Mouse (Mus musculus): Measurements from ENCODE around the gene Wbp4. TPM values are rescaled to one million over a fixed set of nuclear protein-coding genes. Genes with fewer than 3 reads are reported as not detected.
"Not testable (repeated sequence)": the region's sequence is repeated elsewhere in the genome, so short reads cannot be mapped to it uniquely, and the experiment has no call there.

Gene Wbp4
- polyA plus RNA-seq, 1 experiment = 22.6 TPM

GRCm38 (mm10) chr14:79460988-79461387, 20.3 kb downstream of the Wbp4 start:
- WGBS = 78% methylated on average over 4 of the region's 4 CpGs
- Histone ChIP-seq H3K4me1 (ENCODE audit: control insufficient read depth, insufficient read depth, low read length) (peaks cover 3% of the 10 kb centered on the region), H3K27ac (ENCODE audit: control insufficient read depth, insufficient read depth, low read depth, low read length, poor library complexity) (peak overlapping the region; percentile 67)

DNA sequence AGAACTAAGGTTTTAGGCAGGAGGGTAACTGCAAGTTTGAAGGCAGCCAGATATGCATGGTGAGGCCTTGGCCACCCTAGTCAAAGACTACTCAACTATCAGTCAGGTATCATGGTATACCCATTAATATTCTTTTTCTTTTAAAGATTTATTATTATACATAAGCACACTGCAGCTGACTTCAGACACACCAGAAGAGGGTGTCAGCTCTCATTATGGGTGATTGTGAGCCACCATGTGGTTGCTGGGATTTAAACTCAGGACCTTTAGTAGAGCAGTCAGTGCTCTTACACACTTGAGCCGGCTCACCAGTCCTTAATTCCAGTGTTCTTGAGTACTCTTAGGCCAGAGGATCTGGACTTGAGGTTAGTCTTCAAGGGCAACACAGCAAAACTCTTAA, 20.9 kb downstream of the Wbp4 start:
- H3K4me3 ChIP-seq (replicated peaks; ENCODE audit: control insufficient read depth, low read depth, low read length) = no peak overlapping the region
- peaks cover 3% of the 10 kb centered on the region for H3K4me1 ChIP-seq (ENCODE audit: control insufficient read depth, insufficient read depth, low read length)
- TF ChIP-seq CTCF (IDR thresholded peaks at IDR 0.05; ENCODE audit: control insufficient read depth, insufficient read depth, low read length) (no peak), POLR2A (IDR thresholded peaks at IDR 0.05; ENCODE audit: borderline replicate concordance, control insufficient read depth, low read depth, low read length) (no peak)
- WGBS = 89% methylated on average over 1 of the region's 1 CpGs
- H3K27ac ChIP-seq (ENCODE audit: control insufficient read depth, insufficient read depth, low read depth, low read length, poor library complexity) = no peak overlapping the region

More at GRCm38 (mm10) chr14:79460988-79461387, 20.3 kb downstream of the Wbp4 start:
- H3K4me3 ChIP-seq (replicated peaks; ENCODE audit: control insufficient read depth, low read depth, low read length) = no peak overlapping the region
- TF ChIP-seq CTCF (IDR thresholded peaks at IDR 0.05; ENCODE audit: control insufficient read depth, insufficient read depth, low read length) (no peak), POLR2A (IDR thresholded peaks at IDR 0.05; ENCODE audit: borderline replicate concordance, control insufficient read depth, low read depth, low read length) (no peak)

- not testable (repeated sequence) for H3K4me1 ChIP-seq (ENCODE audit: control insufficient read depth, insufficient read depth, low read length); H3K27ac ChIP-seq (ENCODE audit: control insufficient read depth, insufficient read depth, low read depth, low read length, poor library complexity)
- WGBS = 98% methylated on average over 8 of the region's 10 CpGs
- H3K4me3 ChIP-seq (replicated peaks; ENCODE audit: control insufficient read depth, low read depth, low read length) = peak overlapping the region; percentile 18
Observed at GRCm38 (mm10) chr14:79452591-79452934, 28.8 kb downstream of the Wbp4 start.

- Histone ChIP-seq H3K27ac (ENCODE audit: control insufficient read depth, insufficient read depth, low read depth, low read length, poor library complexity) (peak within 1 kb of the TSS; percentile 87), H3K4me3 (replicated peaks; ENCODE audit: control insufficient read depth, low read depth, low read length) (peak within 1 kb of the TSS; percentile 67)
- TF ChIP-seq POLR2A (IDR thresholded peaks at IDR 0.05; ENCODE audit: borderline replicate concordance, control insufficient read depth, low read depth, low read length) = peak; percentile 94
- WGBS = 18% methylated on average over 47 of the region's 89 CpGs
- H3K4me1 ChIP-seq (ENCODE audit: control insufficient read depth, insufficient read depth, low read length) = not testable (repeated sequence)
Observed at GRCm38 (mm10) chr14:79451681-79452590, 29.4 kb downstream of the Wbp4 start, which contains the start of gene Kbtbd6. TSS of gene Kbtbd6 (plus strand) at chr14:79451835.

DNA sequence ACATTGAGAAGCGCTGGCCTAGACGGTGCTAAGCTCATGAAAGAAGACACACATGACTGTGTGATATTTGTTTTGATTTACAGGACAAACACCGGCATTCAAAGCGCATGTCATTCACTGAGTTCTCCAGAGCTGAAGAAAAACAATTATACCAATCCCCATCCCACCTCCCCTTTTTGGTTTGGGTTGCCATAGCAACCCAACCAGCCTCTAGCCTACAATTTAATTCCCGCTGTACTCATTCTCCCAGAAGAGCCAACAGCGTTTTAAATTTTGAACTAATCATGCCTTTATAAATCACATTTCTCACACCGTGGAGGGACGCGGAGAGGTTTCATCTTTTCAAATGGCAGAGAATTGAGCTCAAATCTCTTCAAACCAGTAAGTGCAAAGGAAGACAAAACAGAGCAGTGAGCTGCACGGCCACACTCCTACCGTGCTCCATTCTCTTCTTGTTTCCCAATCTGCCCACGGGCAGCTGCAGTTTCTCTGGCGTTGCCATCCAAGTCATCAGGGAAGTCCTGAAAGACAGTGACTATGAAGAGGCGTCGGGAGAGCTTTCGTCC, 36.2 kb downstream of the Wbp4 start:
- Histone ChIP-seq H3K4me3 (replicated peaks; ENCODE audit: control insufficient read depth, low read depth, low read length) (peak overlapping the region; percentile 27), H3K4me1 (ENCODE audit: control insufficient read depth, insufficient read depth, low read length) (peaks cover 10% of the 10 kb centered on the region), H3K27ac (ENCODE audit: control insufficient read depth, insufficient read depth, low read depth, low read length, poor library complexity) (peak overlapping the region; percentile 12; the same call in 1 of the 2 replicates)
- WGBS = 67% methylated on average over 16 of the region's 16 CpGs
- TF ChIP-seq CTCF (IDR thresholded peaks at IDR 0.05; ENCODE audit: control insufficient read depth, insufficient read depth, low read length) (no peak), POLR2A (IDR thresholded peaks at IDR 0.05; ENCODE audit: borderline replicate concordance, control insufficient read depth, low read depth, low read length) (no peak)

DNA sequence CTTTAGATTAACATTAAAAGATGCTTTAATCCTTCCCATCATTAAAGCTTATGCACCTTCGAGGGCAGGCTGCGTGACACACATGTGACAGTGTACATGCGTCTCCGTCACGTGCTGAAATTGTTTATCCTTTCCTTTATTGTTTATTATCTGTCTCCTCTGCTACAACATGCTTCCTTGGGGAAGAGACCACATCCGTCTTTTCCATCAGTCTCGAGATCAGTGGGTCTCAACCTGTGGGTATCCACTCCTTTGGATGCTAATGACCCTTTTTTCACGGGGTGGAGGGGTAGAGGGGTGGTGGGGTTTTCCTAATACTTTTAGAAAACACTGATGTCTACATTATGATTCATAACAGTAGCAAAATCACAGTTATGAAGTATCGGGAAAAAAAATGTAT, 36.7 kb downstream of the Wbp4 start:
- TF ChIP-seq POLR2A (IDR thresholded peaks at IDR 0.05; ENCODE audit: borderline replicate concordance, control insufficient read depth, low read depth, low read length) (no peak), CTCF (IDR thresholded peaks at IDR 0.05; ENCODE audit: control insufficient read depth, insufficient read depth, low read length) (no peak)
- Histone ChIP-seq H3K4me1 (ENCODE audit: control insufficient read depth, insufficient read depth, low read length) (peaks cover 10% of the 10 kb centered on the region), H3K4me3 (replicated peaks; ENCODE audit: control insufficient read depth, low read depth, low read length) (peak overlapping the region; percentile 25), H3K27ac (ENCODE audit: control insufficient read depth, insufficient read depth, low read depth, low read length, poor library complexity) (no peak overlapping the region)
- WGBS = 88% methylated on average over 9 of the region's 9 CpGs

GRCm38 (mm10) chr14:79441441-79441840, 39.9 kb downstream of the Wbp4 start:
- peaks cover 11% of the 10 kb centered on the region for H3K4me1 ChIP-seq (ENCODE audit: control insufficient read depth, insufficient read depth, low read length)
- 14% methylated on average over 5 of the region's 5 CpGs for WGBS
- TF ChIP-seq CTCF (IDR thresholded peaks at IDR 0.05; ENCODE audit: control insufficient read depth, insufficient read depth, low read length) = no peak
- no peak for TF ChIP-seq POLR2A (IDR thresholded peaks at IDR 0.05; ENCODE audit: borderline replicate concordance, control insufficient read depth, low read depth, low read length)
- peak overlapping the region; percentile 70; the same call in 1 of the 2 replicates for H3K27ac ChIP-seq (ENCODE audit: control insufficient read depth, insufficient read depth, low read depth, low read length, poor library complexity)
- no peak overlapping the region for H3K4me3 ChIP-seq (replicated peaks; ENCODE audit: control insufficient read depth, low read depth, low read length)

DNA sequence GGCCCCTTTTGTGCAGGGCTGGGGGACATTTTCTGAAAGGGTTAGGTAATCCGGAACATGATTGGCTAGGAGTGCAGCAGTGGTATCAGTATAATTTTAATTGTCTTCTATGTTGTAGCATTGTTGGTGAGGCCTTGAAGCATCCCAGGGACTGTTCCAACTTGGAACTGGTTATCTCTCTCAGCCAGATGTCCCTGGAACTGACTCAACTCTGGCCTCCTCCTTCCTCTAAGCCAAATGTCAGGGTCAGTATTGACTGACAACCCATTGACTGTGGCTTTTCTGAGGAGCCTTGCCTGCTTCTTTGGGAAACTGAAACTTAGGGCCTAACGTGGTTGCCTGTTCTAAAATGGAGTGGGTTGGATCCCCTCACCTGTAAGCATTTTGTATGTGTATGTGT, 40.7 kb downstream of the Wbp4 start:
- no peak for TF ChIP-seq CTCF (IDR thresholded peaks at IDR 0.05; ENCODE audit: control insufficient read depth, insufficient read depth, low read length)
- no peak for TF ChIP-seq POLR2A (IDR thresholded peaks at IDR 0.05; ENCODE audit: borderline replicate concordance, control insufficient read depth, low read depth, low read length)
- peak overlapping the region; percentile 15; the same call in 1 of the 2 replicates for H3K27ac ChIP-seq (ENCODE audit: control insufficient read depth, insufficient read depth, low read depth, low read length, poor library complexity)
- WGBS = 58% methylated on average over 2 of the region's 2 CpGs
- no peak overlapping the region for H3K4me3 ChIP-seq (replicated peaks; ENCODE audit: control insufficient read depth, low read depth, low read length)
- H3K4me1 ChIP-seq (ENCODE audit: control insufficient read depth, insufficient read depth, low read length) = peaks cover 9% of the 10 kb centered on the region
